Mouse (Mus musculus) layer of hippocampus, postnatal 36 days (tissue): ENCODE measurements around the gene Creb3l4. TPM values are rescaled to one million over a fixed set of nuclear protein-coding genes. Genes with fewer than 3 reads are reported as not detected.

Source experiments
- DNase-seq, 2 experiments: peaks; one replicate each; pipeline ENCODE4 v3.0.0; 2022
- microRNA-seq, 2 experiments: library from miRNA; unstranded; fragments of <30 nt; microRNA quantifications; one replicate each; pipeline ENCODE4 v1.2.0; 2021
- total RNA-seq, 2 experiments: library from RNA; stranded (reverse); gene quantifications; 2 replicates each; pipeline ENCODE4 v1.2.3; 2021

Gene Creb3l4
- total RNA-seq, 2 experiments from 2014 or later, result 0.40 TPM; not detected in 1

DNA sequence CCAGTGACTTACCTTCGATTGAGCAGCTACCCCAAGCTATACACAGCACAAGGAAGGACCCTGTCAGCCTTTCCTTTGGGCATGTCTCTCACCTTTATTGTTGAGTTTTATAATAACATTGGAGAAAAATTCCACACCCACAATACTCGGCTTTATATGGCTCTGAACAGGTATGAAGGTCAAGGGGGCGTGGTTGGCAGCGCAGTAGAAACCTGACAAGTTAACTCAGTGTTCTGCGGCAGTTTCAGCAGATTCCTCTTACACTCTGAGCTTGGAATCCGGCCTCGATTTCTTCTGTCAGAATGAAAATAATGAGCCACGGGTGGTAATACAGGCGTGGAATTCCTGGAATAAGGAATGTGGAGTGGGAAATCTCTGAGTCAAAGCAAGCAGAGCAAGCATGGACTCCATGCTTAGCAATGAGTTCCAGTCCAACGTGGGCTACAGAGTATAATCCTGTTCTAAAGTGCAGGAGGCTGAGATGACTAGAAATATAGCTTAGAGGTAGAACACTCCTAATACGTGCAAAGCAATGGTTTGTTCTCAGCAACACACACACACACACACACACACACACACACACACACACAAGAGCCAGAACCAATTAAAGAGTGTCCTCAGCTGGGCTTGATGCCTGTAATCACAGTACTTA, 52.3 kb downstream of the Creb3l4 start:
- DNase-seq, result no peak

Small RNA genes lying within 50 kb of the gene (microRNA-seq; reads per million reads assigned to microRNA genes)
- gene Mir7012, result 0 to 0.42 reads per million in 2 experiments

Other genes with a start within 250 kb of the Creb3l4 start
- gene Hax1, start 244.7 kb downstream of the Creb3l4 start, total RNA-seq, result 10 to 100 TPM; 97.5 to 98.2 TPM
- 10 to 100 TPM; 90.6 to 95.5 TPM for gene 4933434E20Rik, start 191.9 kb downstream of the Creb3l4 start, total RNA-seq
- gene Ubap2l, start 190.9 kb downstream of the Creb3l4 start, total RNA-seq, result 100 to 1,000 TPM; 149 to 181 TPM
- 100 to 1,000 TPM; 181 to 182 TPM for gene Tpm3, start 170.9 kb downstream of the Creb3l4 start, total RNA-seq
- gene Nup210l, start 139.4 kb downstream of the Creb3l4 start, total RNA-seq, result under 1 TPM; 0.38 to 0.45 TPM
- gene Rps27, start 29.9 kb downstream of the Creb3l4 start, total RNA-seq, result 100 to 1,000 TPM; 928 to 941 TPM
- gene Rab13, start 29.8 kb downstream of the Creb3l4 start, total RNA-seq, result 1 to 10 TPM; 8.9 to 9.8 TPM
- 10 to 100 TPM; 46.0 to 47.2 TPM for gene Jtb, start 11.9 kb downstream of the Creb3l4 start, total RNA-seq
- gene Slc39a1, start 4.7 kb upstream of the Creb3l4 start, total RNA-seq, result 10 to 100 TPM; 44.9 to 47.2 TPM
- gene Crtc2, start 10.7 kb upstream of the Creb3l4 start, total RNA-seq, result 10 to 100 TPM; 34.5 to 41.3 TPM
- 10 to 100 TPM; 30.5 to 31.8 TPM for gene Dennd4b, start 21.7 kb upstream of the Creb3l4 start, total RNA-seq
- 100 to 1,000 TPM in 1 of 2 experiments, 10 to 100 TPM in 1; 95.2 to 109 TPM for gene Gatad2b, start 49.7 kb upstream of the Creb3l4 start, total RNA-seq
- 10 to 100 TPM; 13.9 to 25.2 TPM for gene Slc27a3, start 146.4 kb upstream of the Creb3l4 start, total RNA-seq
- 10 to 100 TPM; 78.2 to 80.4 TPM for gene Ints3, start 190.1 kb upstream of the Creb3l4 start, total RNA-seq
- 1 to 10 TPM; 4.6 to 6.1 TPM for gene Npr1, start 222.4 kb upstream of the Creb3l4 start, total RNA-seq
- 10 to 100 TPM; 83.0 to 83.8 TPM for gene Ilf2, start 232.6 kb upstream of the Creb3l4 start, total RNA-seq
- 10 to 100 TPM; 49.8 to 50.8 TPM for gene Snapin, start 247.5 kb upstream of the Creb3l4 start, total RNA-seq